Mouse (Mus musculus) heart, adult 2 months (tissue): ENCODE measurements around the gene Plxdc1.

Source experiments
- CTCF ChIP-seq: fragments of 200-600 bp; IDR thresholded peaks from 2 replicates; pipeline ENCODE4 v1.8.1; 2022; ENCODE audit warnings: antibody characterized with exemption, mild to moderate bottlenecking, moderate library complexity
- EP300 ChIP-seq: fragments of 200-500 bp; IDR thresholded peaks from 2 replicates; pipeline ENCODE4 v1.6.1; 2011; ENCODE audit warnings: low read depth, low read length, control low read depth; ENCODE audit not compliant: insufficient read depth
- POLR2A ChIP-seq: fragments of 200-500 bp; IDR thresholded peaks from 2 replicates; pipeline ENCODE4 v1.6.1; 2011; ENCODE audit warnings: mild to moderate bottlenecking, low read depth, low read length, control low read depth; ENCODE audit not compliant: insufficient read depth

DNA sequence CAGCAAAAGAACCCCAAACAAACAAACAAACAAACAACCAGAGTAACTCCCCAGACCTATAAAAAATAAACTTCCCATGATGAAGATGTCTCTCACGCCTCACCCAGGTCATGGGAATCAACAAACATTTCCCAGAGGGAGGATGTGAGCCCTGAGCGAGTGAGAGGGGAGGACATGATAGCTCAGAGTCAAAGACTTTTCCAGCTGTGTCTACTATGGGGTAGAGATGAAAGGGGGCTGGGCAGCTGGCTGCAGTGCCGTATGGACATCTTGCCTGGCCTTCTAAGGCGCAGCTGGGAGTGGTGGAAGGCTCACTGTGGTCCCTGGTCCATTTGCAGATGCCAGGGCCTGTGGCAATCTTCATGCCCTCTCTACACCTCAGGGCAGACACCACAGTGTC, 57.3 kb downstream of the Plxdc1 start:
- TF ChIP-seq EP300, result no peak
- no peak for TF ChIP-seq CTCF
- no peak for TF ChIP-seq POLR2A
